Mouse (Mus musculus): ENCODE data around the gene Tceal1. TPM values are rescaled to one million over a fixed set of nuclear protein-coding genes. Genes with fewer than 3 reads are reported as not detected.

The Tceal1 gene
- total and polyA plus RNA-seq, 2 experiments, result 0.23 to 0.28 TPM

- 89% methylated on average over 12 of the region's 12 CpGs for WGBS
- no peak for TF ChIP-seq POLR2A (IDR thresholded peaks at IDR 0.05; ENCODE audit: extremely low read depth, insufficient read depth, low read length)
- TF ChIP-seq CTCF (IDR thresholded peaks at IDR 0.05; ENCODE audit: low read depth, low read length), result no peak
- peaks cover 3% of the 10 kb centered on the region; the same call in 1 of the 2 replicates for H3K79me2 ChIP-seq (ENCODE audit: control insufficient read depth, insufficient read depth, low read length)
- peak within 1 kb of the TSS; percentile 27; the same call in 1 of the 2 replicates for H3K4me3 ChIP-seq (ENCODE audit: insufficient read depth, low read depth, low read length)
- H3K9ac ChIP-seq (ENCODE audit: low read depth, low read length), result peak within 1 kb of the TSS; percentile 69
- no peak for DNase-seq (ENCODE audit: extremely low read depth, low read depth, low spot score)
- H3K4me1 ChIP-seq (ENCODE audit: control insufficient read depth, insufficient read depth, low read length), result peaks cover 4% of the 10 kb centered on the region
- H3K36me3 ChIP-seq (ENCODE audit: control insufficient read depth, insufficient read depth, low read length), result peaks cover 6% of the 10 kb centered on the region; the same call in 1 of the 2 replicates
- peak within 1 kb of the TSS; percentile 82 for H3K27ac ChIP-seq (replicated peaks; ENCODE audit: insufficient read depth, low read depth, low read length)
- no peaks in the 10 kb centered on the region for H3K27me3 ChIP-seq (ENCODE audit: control insufficient read depth, insufficient read depth, low read length)
Observed at GRCm38 (mm10) chrX:136743459-136743858, 35.7 kb downstream of the Tceal1 start, which contains the start of gene Morf4l2. Gene Morf4l2, minus strand, starts transcription at chrX:136743690.

DNA sequence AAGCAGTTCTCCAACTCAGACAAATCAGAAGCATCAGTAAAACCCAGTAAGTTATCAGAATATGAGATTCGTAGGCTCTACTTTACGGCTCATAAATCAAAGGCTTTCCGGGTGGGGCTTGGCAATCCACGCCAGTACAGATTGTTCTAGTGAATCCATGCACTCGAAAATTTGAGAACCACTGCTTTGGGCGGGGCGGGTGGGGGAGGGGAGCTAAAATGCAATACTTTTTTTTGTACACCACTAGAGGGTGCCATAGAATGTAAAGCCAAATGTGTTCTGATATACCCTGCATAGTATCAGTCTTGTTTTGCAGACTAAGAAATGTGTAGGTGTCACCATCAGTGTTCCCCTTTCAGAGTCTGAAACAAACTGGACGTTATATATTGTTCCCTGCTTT is 36.9 kb downstream of the Tceal1 start:
- WGBS, result 76% methylated on average over 8 of the region's 8 CpGs
- DNase-seq (ENCODE audit: extremely low read depth, low read depth, low spot score), result no peak
- Histone ChIP-seq H3K9ac (ENCODE audit: low read depth, low read length) (no peak overlapping the region), H3K4me3 (ENCODE audit: insufficient read depth, low read depth, low read length) (no peak overlapping the region), H3K4me1 (ENCODE audit: control insufficient read depth, insufficient read depth, low read length) (no peaks in the 10 kb centered on the region), H3K79me2 (ENCODE audit: control insufficient read depth, insufficient read depth, low read length) (no peaks in the 10 kb centered on the region; the same call in 1 of the 2 replicates), H3K36me3 (ENCODE audit: control insufficient read depth, insufficient read depth, low read length) (peaks cover 4% of the 10 kb centered on the region; the same call in 1 of the 2 replicates), H3K27me3 (ENCODE audit: control insufficient read depth, insufficient read depth, low read length) (no peaks in the 10 kb centered on the region), H3K27ac (replicated peaks; ENCODE audit: insufficient read depth, low read depth, low read length) (no peak overlapping the region)
- no peak for TF ChIP-seq CTCF (IDR thresholded peaks at IDR 0.05; ENCODE audit: low read depth, low read length)
- no peak for TF ChIP-seq POLR2A (IDR thresholded peaks at IDR 0.05; ENCODE audit: extremely low read depth, insufficient read depth, low read length)

DNA sequence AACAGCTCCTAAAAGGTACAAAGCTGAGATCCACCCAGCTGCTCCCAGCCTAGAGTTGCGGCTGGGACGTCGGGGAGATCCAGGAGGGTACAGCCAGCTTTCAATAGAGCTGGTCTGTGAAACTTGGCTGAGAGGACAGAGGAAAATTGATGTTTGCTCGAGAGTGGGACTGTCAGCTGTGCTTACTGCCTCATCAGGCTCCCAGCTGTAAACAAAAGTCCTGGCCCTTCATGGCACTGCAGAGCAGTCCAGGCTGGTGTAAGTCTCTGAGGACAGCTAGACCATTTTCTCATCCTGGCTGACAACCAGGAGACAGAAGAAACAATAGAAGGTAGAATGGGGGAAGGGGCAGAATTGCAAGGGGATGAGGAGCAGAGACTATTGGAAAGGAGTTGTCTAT is 41.5 kb downstream of the Tceal1 start:
- no peak overlapping the region for H3K27ac ChIP-seq (replicated peaks; ENCODE audit: insufficient read depth, low read depth, low read length)
- H3K9ac ChIP-seq (ENCODE audit: low read depth, low read length), result no peak overlapping the region
- peaks cover 6% of the 10 kb centered on the region; the same call in 1 of the 2 replicates for H3K36me3 ChIP-seq (ENCODE audit: control insufficient read depth, insufficient read depth, low read length)
- H3K4me3 ChIP-seq (ENCODE audit: insufficient read depth, low read depth, low read length), result no peak overlapping the region
- no peaks in the 10 kb centered on the region for H3K27me3 ChIP-seq (ENCODE audit: control insufficient read depth, insufficient read depth, low read length)
- H3K79me2 ChIP-seq (ENCODE audit: control insufficient read depth, insufficient read depth, low read length), result no peaks in the 10 kb centered on the region
- WGBS, result 76% methylated on average over 4 of the region's 4 CpGs
- no peak for DNase-seq (ENCODE audit: extremely low read depth, low read depth, low spot score)
- H3K4me1 ChIP-seq (ENCODE audit: control insufficient read depth, insufficient read depth, low read length), result no peaks in the 10 kb centered on the region
- TF ChIP-seq POLR2A (IDR thresholded peaks at IDR 0.05; ENCODE audit: extremely low read depth, insufficient read depth, low read length), result no peak
- no peak for TF ChIP-seq CTCF (IDR thresholded peaks at IDR 0.05; ENCODE audit: low read depth, low read length)

GRCm38 (mm10) chrX:136755464-136755863 is 47.7 kb downstream of the Tceal1 start:
- H3K27me3 ChIP-seq (ENCODE audit: control insufficient read depth, insufficient read depth, low read length), result no peaks in the 10 kb centered on the region
- H3K79me2 ChIP-seq (ENCODE audit: control insufficient read depth, insufficient read depth, low read length), result no peaks in the 10 kb centered on the region
- H3K4me1 ChIP-seq (ENCODE audit: control insufficient read depth, insufficient read depth, low read length), result no peaks in the 10 kb centered on the region
- 95% methylated on average over 3 of the region's 3 CpGs for WGBS
- DNase-seq (ENCODE audit: extremely low read depth, low read depth, low spot score), result no peak
- H3K4me3 ChIP-seq (ENCODE audit: insufficient read depth, low read depth, low read length), result no peak overlapping the region
- TF ChIP-seq CTCF (IDR thresholded peaks at IDR 0.05; ENCODE audit: low read depth, low read length) (no peak), POLR2A (IDR thresholded peaks at IDR 0.05; ENCODE audit: extremely low read depth, insufficient read depth, low read length) (no peak)
- no peak overlapping the region for H3K9ac ChIP-seq (ENCODE audit: low read depth, low read length)
- H3K27ac ChIP-seq (replicated peaks; ENCODE audit: insufficient read depth, low read depth, low read length), result no peak overlapping the region
- H3K36me3 ChIP-seq (ENCODE audit: control insufficient read depth, insufficient read depth, low read length), result peaks cover 2% of the 10 kb centered on the region; the same call in 1 of the 2 replicates

Other genes starting within 250 kb of the Tceal1 start
- gene Kir3dl1, start 190.0 kb upstream of the Tceal1 start, total RNA-seq (2014; rRNA removed), result not detected in 2 replicates
- gene Kir3dl1, start 190.0 kb upstream of the Tceal1 start, polyA plus RNA-seq (2012; rRNA removed), result not detected in 2 replicates
- not detected in 2 replicates for gene Kir3dl2, start 163.9 kb upstream of the Tceal1 start, total RNA-seq (2014; rRNA removed)
- gene Kir3dl2, start 163.9 kb upstream of the Tceal1 start, polyA plus RNA-seq (2012; rRNA removed), result not detected in 2 replicates
- gene Tceal3, start 117.1 kb upstream of the Tceal1 start, total RNA-seq (2014; rRNA removed), result not detected in 2 replicates
- not detected in 2 replicates for gene Tceal3, start 117.1 kb upstream of the Tceal1 start, polyA plus RNA-seq (2012; rRNA removed)
- 116 and 127 TPM in 2 replicates for gene Morf4l2, start 35.7 kb downstream of the Tceal1 start, total RNA-seq (2014; rRNA removed)
- gene Morf4l2, start 35.7 kb downstream of the Tceal1 start, polyA plus RNA-seq (2012; rRNA removed), result 24.8 and 26.7 TPM in 2 replicates
- gene Glra4, start 72.2 kb downstream of the Tceal1 start, total RNA-seq (2014; rRNA removed), result not detected in 2 replicates
- gene Glra4, start 72.2 kb downstream of the Tceal1 start, polyA plus RNA-seq (2012; rRNA removed), result not detected in 2 replicates
- gene Plp1, start 114.7 kb downstream of the Tceal1 start, total RNA-seq (2014; rRNA removed), result 0.46 and 1.5 TPM in 2 replicates
- 0.57 and 1.0 TPM in 2 replicates for gene Plp1, start 114.7 kb downstream of the Tceal1 start, polyA plus RNA-seq (2012; rRNA removed)
- not detected in 2 replicates for gene Rab9b, start 160.8 kb downstream of the Tceal1 start, total RNA-seq (2014; rRNA removed)
- gene Rab9b, start 160.8 kb downstream of the Tceal1 start, polyA plus RNA-seq (2012; rRNA removed), result not detected in 2 replicates
- gene H2bfm, start 219.3 kb downstream of the Tceal1 start, total RNA-seq (2014; rRNA removed), result not detected in 2 replicates
- gene H2bfm, start 219.3 kb downstream of the Tceal1 start, polyA plus RNA-seq (2012; rRNA removed), result not detected in 2 replicates